Mouse (Mus musculus) forebrain, postnatal 0 days (tissue): ENCODE measurements around the gene Tedc1. TPM values are rescaled to one million over a fixed set of nuclear protein-coding genes. Genes with fewer than 3 reads are reported as not detected.
"Not testable (repeated sequence)": the region's sequence is repeated elsewhere in the genome, so short reads cannot be mapped to it uniquely, and the experiment has no call there.

Experiments
- ATAC-seq: fragments of 200-750 bp; cut with Nextera tagmentation; 2 replicates; pipeline ENCODE4 v1.8.0; 2017; ENCODE audit warnings: mild to moderate bottlenecking, moderate library complexity
- DNase-seq: peaks from one replicate; pipeline ENCODE4 v3.0.0-alpha.2; 2015
- H3K27ac ChIP-seq: fragments of 300-500 bp; sonication (generic); 2 replicates; pipeline ENCODE4 v1.5.1; 2014; ENCODE audit warnings: low read depth, mild to moderate bottlenecking, antibody characterized with exemption, low read length, moderate library complexity, mixed read lengths
- H3K27me3 ChIP-seq: fragments of 300-500 bp; sonication (generic); 2 replicates; pipeline ENCODE4 v1.6.1; 2014; ENCODE audit warnings: mild to moderate bottlenecking, low read length, mixed read lengths; ENCODE audit not compliant: insufficient read depth
- H3K36me3 ChIP-seq: fragments of 300-500 bp; sonication (generic); 2 replicates; pipeline ENCODE4 v1.6.1; 2014; ENCODE audit warnings: mild to moderate bottlenecking, moderate library complexity; ENCODE audit not compliant: insufficient read depth
- H3K4me1 ChIP-seq: fragments of 300-500 bp; sonication (generic); 2 replicates; pipeline ENCODE4 v1.6.1; 2014; ENCODE audit warnings: antibody characterized with exemption; ENCODE audit not compliant: insufficient read depth
- H3K4me2 ChIP-seq: fragments of 300-500 bp; sonication (generic); 2 replicates; pipeline ENCODE4 v1.6.1; 2014; ENCODE audit warnings: low read depth, mild to moderate bottlenecking, moderate library complexity
- H3K4me3 ChIP-seq: fragments of 300-500 bp; sonication (generic); 2 replicates; pipeline ENCODE4 v1.5.1; 2014; ENCODE audit warnings: low read depth, low read length, mixed read lengths
- H3K9ac ChIP-seq: fragments of 300-500 bp; sonication (generic); 2 replicates; pipeline ENCODE4 v1.6.1; 2014; ENCODE audit warnings: mild to moderate bottlenecking
- H3K9me3 ChIP-seq: fragments of 300-500 bp; sonication (generic); 2 replicates; pipeline ENCODE4 v1.6.1; 2016; ENCODE audit warnings: low read length
- CTCF ChIP-seq: sonication (generic); IDR thresholded peaks from 2 replicates; pipeline ENCODE4 v1.5.1; 2016; ENCODE audit warnings: antibody characterized with exemption, control low read depth, low read depth
- WGBS: fragments of 180-500 bp; shearing (Covaris S2); extraction: QIAGEN DNeasy Blood & Tissue Kit; methylation state at CpG from one replicate; pipeline ENCODE4 v1.1.7; 2014; 5-methylcytosine and 5-hydroxymethylcytosine counted together
- polyA plus RNA-seq: library from polyadenylated mRNA; unstranded; fragments of >200 nt; fragmentation: Nextera tagmentation; extraction: Ambion mirVana; gene quantifications from 2 replicates; pipeline ENCODE4 v1.2.1, GENCODE M21; 2015
- total RNA-seq: library from RNA; depleted of rRNA; stranded (reverse); fragments of >200 nt; gene quantifications from 2 replicates; pipeline ENCODE4 v1.2.3, GENCODE M21; 2014

The Tedc1 gene
- total and polyA plus RNA-seq, 2 experiments from 2014 or later: 8.6 to 10.0 TPM

DNA sequence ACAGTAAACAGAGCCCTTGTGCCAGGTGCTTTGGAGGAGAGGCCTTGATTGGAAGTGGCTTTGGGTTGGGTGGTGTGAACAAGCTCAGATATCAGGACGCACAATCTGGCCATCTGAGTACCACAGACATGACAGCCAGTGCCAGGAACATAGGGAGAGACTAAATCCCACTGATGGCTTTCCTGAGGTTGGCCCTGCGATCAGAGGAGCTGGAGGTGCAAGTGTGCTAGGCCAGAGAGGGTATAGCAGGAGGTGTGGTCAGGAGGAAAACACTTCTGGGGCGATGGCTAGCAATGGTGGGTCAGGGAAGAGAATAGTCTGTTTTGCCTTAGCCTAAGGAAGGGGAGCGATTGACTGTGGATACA is 30.8 kb downstream of the Tedc1 start:
- ATAC-seq (no peak), DNase-seq (no peak)
- Histone ChIP-seq H3K36me3 (peaks cover 34% of the 10 kb centered on the region), H3K9ac (peak overlapping the region; percentile 84), H3K4me2 (peak overlapping the region; percentile 97), H3K27ac (no peak overlapping the region), H3K9me3 (no peaks in the 10 kb centered on the region), H3K4me3 (peak overlapping the region; percentile 72), H3K4me1 (peaks cover 9% of the 10 kb centered on the region), H3K27me3 (no peaks in the 10 kb centered on the region)
- TF ChIP-seq CTCF: no peak
- WGBS: 49% methylated on average over 4 of the region's 4 CpGs

DNA sequence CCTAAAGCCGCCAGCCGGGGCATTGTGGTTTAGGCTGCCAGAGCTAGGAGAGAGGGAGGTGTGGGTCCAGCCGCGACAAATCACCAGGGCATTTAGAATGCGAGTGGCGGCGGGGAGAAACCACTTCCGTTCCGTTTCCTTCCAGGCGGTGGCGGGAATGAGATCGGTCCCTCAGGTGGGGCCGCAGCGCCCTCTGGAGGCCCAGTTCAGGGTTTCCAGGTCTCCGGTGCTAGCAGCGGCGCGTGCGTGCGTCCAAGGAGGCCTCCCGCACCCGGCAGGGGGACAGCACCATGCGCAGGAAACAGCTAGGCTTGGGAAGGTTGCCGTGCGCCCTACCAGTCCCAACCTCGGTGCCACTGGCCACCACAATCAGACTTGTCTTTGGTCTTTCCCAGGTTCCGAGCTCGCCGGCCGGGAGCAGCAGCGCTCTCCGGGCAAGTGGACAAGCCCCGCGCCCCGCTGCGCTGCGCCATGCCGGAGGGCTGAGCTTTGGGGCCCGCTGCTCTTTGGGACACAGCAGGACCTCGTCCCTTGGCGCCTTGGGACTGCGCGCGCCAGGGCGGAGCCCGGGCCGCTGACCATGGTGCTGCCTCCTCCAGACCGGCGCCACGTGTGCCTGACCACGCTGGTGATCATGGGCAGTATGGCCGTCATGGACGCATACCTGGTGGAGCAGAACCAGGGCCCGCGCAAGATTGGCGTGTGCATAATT is 31.5 kb downstream of the Tedc1 start:
- peak overlapping the region; percentile 97 for H3K4me2 ChIP-seq
- no peaks in the 10 kb centered on the region for H3K9me3 ChIP-seq
- H3K4me3 ChIP-seq: peak overlapping the region; percentile 72
- H3K36me3 ChIP-seq: peaks cover 37% of the 10 kb centered on the region
- WGBS: 9% methylated on average over 56 of the region's 56 CpGs
- H3K9ac ChIP-seq: peak overlapping the region; percentile 84
- no peaks in the 10 kb centered on the region for H3K27me3 ChIP-seq
- peak; percentile 98 for TF ChIP-seq CTCF
- H3K27ac ChIP-seq: no peak overlapping the region
- DNase-seq (peak; percentile 93), ATAC-seq (peak; percentile 82)
- H3K4me1 ChIP-seq: peaks cover 9% of the 10 kb centered on the region

DNA sequence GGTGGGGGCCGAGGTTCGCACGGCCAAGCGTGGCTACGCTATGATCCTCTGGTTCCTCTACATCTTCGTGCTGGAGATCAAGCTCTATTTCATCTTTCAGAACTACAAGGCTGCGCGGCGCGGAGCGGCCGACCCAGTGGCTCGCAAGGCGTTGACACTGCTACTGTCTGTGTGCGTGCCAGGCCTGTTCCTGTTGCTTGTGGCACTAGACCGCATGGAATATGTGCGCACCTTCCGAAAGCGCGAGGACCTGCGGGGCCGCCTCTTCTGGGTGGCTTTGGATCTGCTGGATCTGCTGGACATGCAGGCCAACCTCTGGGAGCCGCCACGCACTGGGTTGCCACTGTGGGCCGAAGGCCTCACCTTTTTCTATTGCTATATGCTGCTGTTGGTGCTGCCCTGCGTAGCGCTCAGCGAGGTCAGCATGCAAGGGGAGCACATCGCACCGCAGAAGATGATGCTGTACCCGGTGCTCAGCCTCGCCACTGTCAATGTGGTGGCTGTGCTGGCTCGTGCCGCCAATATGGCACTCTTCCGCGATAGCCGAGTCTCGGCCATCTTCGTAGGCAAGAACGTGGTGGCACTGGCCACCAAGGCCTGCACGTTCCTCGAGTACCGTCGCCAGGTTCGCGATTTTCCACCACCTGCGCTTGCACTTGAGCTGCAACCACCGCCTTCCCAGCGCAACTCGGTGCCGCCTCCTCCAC is 32.3 kb downstream of the Tedc1 start:
- Histone ChIP-seq H3K9me3 (no peaks in the 10 kb centered on the region), H3K4me1 (peaks cover 9% of the 10 kb centered on the region), H3K4me3 (peak overlapping the region; percentile 72), H3K27me3 (no peaks in the 10 kb centered on the region), H3K27ac (no peak overlapping the region), H3K9ac (no peak overlapping the region), H3K4me2 (peak overlapping the region; percentile 97), H3K36me3 (peaks cover 39% of the 10 kb centered on the region)
- TF ChIP-seq CTCF: no peak
- ATAC-seq: no peak
- WGBS: 96% methylated on average over 51 of the region's 51 CpGs
- DNase-seq: no peak

DNA sequence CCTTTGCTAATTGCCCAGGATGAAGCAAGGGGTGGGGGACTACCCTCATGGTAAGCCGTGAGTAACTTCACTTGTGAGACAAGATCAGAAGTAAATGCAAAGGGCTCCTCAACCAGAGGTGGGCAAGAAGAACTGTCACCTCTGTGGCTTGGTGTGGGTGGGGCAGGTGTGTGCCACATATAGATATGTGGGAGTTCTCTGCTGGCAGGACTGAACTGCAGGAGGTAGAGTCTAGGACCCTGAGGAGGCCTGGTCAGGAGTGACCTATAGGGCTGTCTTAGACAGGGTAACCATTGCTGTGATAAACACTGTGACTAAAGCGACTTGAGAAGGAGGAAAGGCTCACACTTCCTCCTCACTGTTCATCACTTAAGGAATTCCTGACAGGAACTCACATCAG is 37.2 kb downstream of the Tedc1 start:
- no peaks in the 10 kb centered on the region for H3K27me3 ChIP-seq
- H3K4me1 ChIP-seq: no peaks in the 10 kb centered on the region
- ATAC-seq (no peak), DNase-seq (no peak)
- peaks cover 39% of the 10 kb centered on the region for H3K36me3 ChIP-seq
- no peak overlapping the region for H3K27ac ChIP-seq
- H3K4me2 ChIP-seq: no peak overlapping the region
- TF ChIP-seq CTCF: no peak
- H3K4me3 ChIP-seq: no peak overlapping the region
- H3K9me3 ChIP-seq: 0 out of 2 replicates have a peak, but pooled peaks cover 3% of the 10 kb centered on the region
- 67% methylated on average over 2 of the region's 2 CpGs for WGBS
- H3K9ac ChIP-seq: no peak overlapping the region

DNA sequence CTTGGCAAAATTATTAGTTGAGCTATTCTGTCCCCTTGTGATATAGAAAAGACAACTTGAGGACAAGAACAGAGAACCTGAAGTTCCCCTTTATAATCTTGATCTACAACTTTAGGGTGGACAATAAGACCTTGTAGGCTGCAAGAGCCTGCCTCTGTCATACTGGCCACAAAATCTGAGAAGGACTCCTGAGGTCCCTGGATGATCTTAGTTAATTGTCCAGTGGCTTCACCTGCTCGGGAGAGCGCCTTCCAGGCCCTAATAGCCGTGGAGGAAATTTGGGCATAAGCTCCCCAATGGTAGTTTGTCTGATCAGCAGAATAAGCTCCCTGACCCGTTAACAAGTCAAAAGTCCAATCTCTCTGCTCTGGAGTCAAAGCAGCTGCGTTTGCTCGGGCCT is 42.9 kb downstream of the Tedc1 start:
- H3K27me3 ChIP-seq, H3K9me3 ChIP-seq, H3K4me3 ChIP-seq, ATAC-seq, H3K27ac ChIP-seq, H3K9ac ChIP-seq, H3K4me1 ChIP-seq, H3K4me2 ChIP-seq, DNase-seq, H3K36me3 ChIP-seq: not testable (repeated sequence)
- WGBS: 92% methylated on average over 3 of the region's 6 CpGs

DNA sequence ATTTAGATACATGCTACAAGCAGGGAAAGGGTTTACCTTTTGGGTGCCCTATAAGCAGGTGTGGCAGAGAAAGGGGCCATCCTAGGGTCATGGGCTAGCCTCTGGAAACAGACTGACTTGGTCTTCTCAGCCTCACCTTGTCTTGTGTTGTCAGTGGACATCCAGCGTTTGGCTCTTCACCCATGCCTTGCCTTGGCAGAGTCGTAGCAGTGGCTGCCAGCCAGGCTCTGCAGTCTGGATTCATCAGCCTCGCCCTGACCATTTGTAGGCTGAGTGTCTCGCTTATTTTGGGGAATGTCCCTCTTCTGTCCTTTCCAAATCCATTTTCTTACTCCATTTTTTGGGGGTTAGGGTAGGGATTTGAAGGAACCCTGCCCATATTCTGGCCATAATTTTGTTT is 45.1 kb downstream of the Tedc1 start:
- 91% methylated on average over 4 of the region's 4 CpGs for WGBS
- H3K9ac ChIP-seq: no peak overlapping the region
- H3K27ac ChIP-seq: no peak overlapping the region
- no peak overlapping the region for H3K4me3 ChIP-seq
- no peaks in the 10 kb centered on the region for H3K4me1 ChIP-seq
- no peak for TF ChIP-seq CTCF
- no peak overlapping the region for H3K4me2 ChIP-seq
- no peaks in the 10 kb centered on the region for H3K9me3 ChIP-seq
- ATAC-seq: no peak
- no peaks in the 10 kb centered on the region for H3K27me3 ChIP-seq
- no peak for DNase-seq
- H3K36me3 ChIP-seq: no peaks in the 10 kb centered on the region

- no peak overlapping the region for H3K9ac ChIP-seq
- H3K4me2 ChIP-seq: no peak overlapping the region
- ATAC-seq (no peak), DNase-seq (no peak)
- H3K4me3 ChIP-seq: no peak overlapping the region
- H3K27ac ChIP-seq: no peak overlapping the region
- H3K9me3 ChIP-seq: no peaks in the 10 kb centered on the region
- H3K4me1 ChIP-seq: no peaks in the 10 kb centered on the region
- H3K27me3 ChIP-seq: no peaks in the 10 kb centered on the region
- no peaks in the 10 kb centered on the region for H3K36me3 ChIP-seq
- no peak for TF ChIP-seq CTCF
These were observed 45.8 kb downstream of the Tedc1 start for GRCm38 (mm10) chr12:113202008-113202407.
